22 mouse cellular contexts compared by ENCODE assay signal in the genomic region with DNA sequence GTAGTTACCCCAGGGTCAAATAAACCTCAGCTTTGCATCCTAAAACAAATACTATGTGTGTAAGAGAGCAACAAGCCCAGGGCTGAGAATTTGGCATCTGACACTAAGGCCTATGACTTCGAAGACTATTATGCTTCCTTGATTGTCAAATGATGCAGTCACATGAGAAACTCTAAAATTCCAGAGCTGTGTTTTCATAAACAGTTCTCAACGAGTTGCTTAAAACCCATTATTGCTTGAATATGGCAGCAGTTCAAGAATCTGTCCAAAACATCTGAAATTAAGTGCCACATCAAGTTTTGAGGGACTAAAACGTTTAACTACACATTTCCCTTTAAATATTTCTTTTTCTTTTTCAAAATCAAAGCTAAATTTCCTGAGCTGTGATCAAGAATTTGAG.
"Had no signal": no experiment of that assay in that cellular context is flagged by ENCODE, and none has a peak within 500 bp of the region (broad histone marks: within the 10 kb centered on the region; RNA-seq: fewer than 3 reads in every experiment).

No protein-coding gene starts in this region.

- H3K4me2 ChIP-seq: intestine, embryonic 15.5 days; kidney, embryonic 15.5 days; limb, embryonic 12.5 days; limb, embryonic 15.5 days; liver, embryonic 11.5 days; midbrain, embryonic 13.5 days; neural tube, embryonic 13.5 days; stomach, embryonic 15.5 days had no signal

- DNase-seq: kidney, adult 18-20 months; kidney, postnatal 14 days; kidney, postnatal 4 days; left cerebral cortex, postnatal 4 days; liver, postnatal 0 days; retina, postnatal 1 day; right cerebral cortex, postnatal 25 days; spleen, adult 18-20 months; thymus, postnatal 36 days had no signal

- ATAC-seq: intestine, embryonic 15.5 days; liver, postnatal 0 days; midbrain, embryonic 13.5 days; midbrain, embryonic 16.5 days had no signal

- H3K4me3 ChIP-seq: intestine, embryonic 15.5 days; kidney, embryonic 15.5 days; limb, embryonic 12.5 days; limb, embryonic 15.5 days; megakaryocyte, embryonic 14.5 days; midbrain, embryonic 10.5 days; midbrain, embryonic 13.5 days; myocyte; neural tube, embryonic 13.5 days; stomach, embryonic 15.5 days had no signal

- H3K27me3 ChIP-seq: intestine, embryonic 15.5 days; kidney, embryonic 15.5 days; limb, embryonic 12.5 days; limb, embryonic 15.5 days; megakaryocyte, embryonic 14.5 days; midbrain, embryonic 13.5 days; neural tube, embryonic 13.5 days; stomach, embryonic 15.5 days had no signal

- H3K27ac ChIP-seq: intestine, embryonic 15.5 days; kidney, embryonic 15.5 days; limb, embryonic 12.5 days; limb, embryonic 15.5 days; liver, embryonic 14.5 days; midbrain, embryonic 10.5 days; midbrain, embryonic 13.5 days; neural tube, embryonic 13.5 days; stomach, embryonic 15.5 days had no signal

- H3K4me1 ChIP-seq: intestine, embryonic 15.5 days; kidney, embryonic 15.5 days; limb, embryonic 12.5 days; limb, embryonic 15.5 days; megakaryocyte, embryonic 14.5 days; midbrain, embryonic 10.5 days; midbrain, embryonic 13.5 days; neural tube, embryonic 13.5 days; stomach, embryonic 15.5 days had no signal

- H3K9ac ChIP-seq: intestine, embryonic 15.5 days; kidney, embryonic 15.5 days; limb, embryonic 12.5 days; limb, embryonic 15.5 days; liver, embryonic 14.5 days; liver, postnatal 0 days; midbrain, embryonic 13.5 days; neural tube, embryonic 13.5 days; stomach, embryonic 15.5 days had no signal

- H3K9me3 ChIP-seq: intestine, embryonic 15.5 days; kidney, embryonic 15.5 days; limb, embryonic 12.5 days; limb, embryonic 15.5 days; megakaryocyte, embryonic 14.5 days; midbrain, embryonic 10.5 days; midbrain, embryonic 13.5 days; neural tube, embryonic 13.5 days; stomach, embryonic 15.5 days had no signal
